Mouse (Mus musculus) neural tube, embryonic 12.5 days (tissue): ENCODE measurements around the gene Gm33543. TPM values are rescaled to one million over a fixed set of nuclear protein-coding genes. Genes with fewer than 3 reads are reported as not detected.

Experiments used
- ATAC-seq: fragments of 200-750 bp; cut with Nextera tagmentation; 2 replicates; pipeline ENCODE4 v1.8.0; 2017; ENCODE audit warnings: low read depth, mild to moderate bottlenecking, moderate TSS enrichment, moderate library complexity; ENCODE audit not compliant: low FRiP score
- H3K27ac ChIP-seq: fragments of 300-500 bp; sonication (generic); 2 replicates; pipeline ENCODE4 v1.5.1; 2016
- H3K27me3 ChIP-seq: fragments of 300-500 bp; sonication (generic); replicated peaks from 2 replicates; pipeline ENCODE4 v1.6.1; 2016; ENCODE audit warnings: mild to moderate bottlenecking
- H3K36me3 ChIP-seq: fragments of 300-500 bp; sonication (generic); 2 replicates; pipeline ENCODE4 v1.6.1; 2016; ENCODE audit warnings: mild to moderate bottlenecking
- H3K4me1 ChIP-seq: fragments of 300-500 bp; sonication (generic); 2 replicates; pipeline ENCODE4 v1.6.1; 2016
- H3K4me2 ChIP-seq: fragments of 300-500 bp; sonication (generic); replicated peaks from 2 replicates; pipeline ENCODE4 v1.6.1; 2016; ENCODE audit warnings: mild to moderate bottlenecking
- H3K4me3 ChIP-seq: fragments of 300-500 bp; sonication (generic); 2 replicates; pipeline ENCODE4 v1.5.1; 2016
- H3K9ac ChIP-seq: fragments of 300-500 bp; sonication (generic); 2 replicates; pipeline ENCODE4 v1.6.1; 2016; ENCODE audit warnings: mild to moderate bottlenecking
- H3K9me3 ChIP-seq: fragments of 300-500 bp; sonication (generic); 2 replicates; pipeline ENCODE4 v1.6.1; 2016; ENCODE audit warnings: mild to moderate bottlenecking
- WGBS: fragments of 180-500 bp; shearing (Covaris S2); methylation state at CpG from one replicate; pipeline ENCODE4 v1.1.7; 2016; 5-methylcytosine and 5-hydroxymethylcytosine counted together
- polyA plus RNA-seq: library from polyadenylated mRNA; unstranded; fragments of >200 nt; fragmentation: Nextera tagmentation; extraction: Ambion mirVana; gene quantifications from 2 replicates; pipeline ENCODE4 v1.2.1, GENCODE M21; 2016

Gm33543 gene
- polyA plus RNA-seq, 1 experiment from 2014 or later = not detected

- Histone ChIP-seq H3K4me3 (no peak overlapping the region), H3K9ac (no peak overlapping the region), H3K9me3 (no peaks in the 10 kb centered on the region), H3K27ac (no peak overlapping the region), H3K27me3 (no peaks in the 10 kb centered on the region), H3K4me1 (no peaks in the 10 kb centered on the region), H3K4me2 (no peak overlapping the region), H3K36me3 (no peaks in the 10 kb centered on the region)
- WGBS = 89% methylated on average over 2 of the region's 2 CpGs
- no peak for ATAC-seq
These were observed 55.6 kb downstream of the Gm33543 start for GRCm38 (mm10) chr10:95787176-95787575.

- WGBS = 72% methylated on average over 7 of the region's 7 CpGs
- no peaks in the 10 kb centered on the region for H3K27me3 ChIP-seq
- H3K4me1 ChIP-seq = no peaks in the 10 kb centered on the region
- H3K27ac ChIP-seq = no peak overlapping the region
- H3K4me2 ChIP-seq = no peak overlapping the region
- H3K9ac ChIP-seq = no peak overlapping the region
- no peaks in the 10 kb centered on the region for H3K9me3 ChIP-seq
- no peak overlapping the region for H3K4me3 ChIP-seq
- no peak for ATAC-seq
- no peaks in the 10 kb centered on the region for H3K36me3 ChIP-seq
These were observed 57.9 kb downstream of the Gm33543 start for GRCm38 (mm10) chr10:95784837-95785236.

GRCm38 (mm10) chr10:95780881-95781600 lies 61.7 kb downstream of the Gm33543 start:
- H3K9ac ChIP-seq = no peak overlapping the region
- no peaks in the 10 kb centered on the region for H3K36me3 ChIP-seq
- H3K4me2 ChIP-seq = no peak overlapping the region
- H3K4me3 ChIP-seq = no peak overlapping the region
- H3K4me1 ChIP-seq = no peaks in the 10 kb centered on the region
- H3K27me3 ChIP-seq = no peaks in the 10 kb centered on the region
- 89% methylated on average over 8 of the region's 8 CpGs for WGBS
- no peaks in the 10 kb centered on the region for H3K9me3 ChIP-seq
- H3K27ac ChIP-seq = no peak overlapping the region
- ATAC-seq = no peak

- no peak for ATAC-seq
- no peaks in the 10 kb centered on the region for H3K27me3 ChIP-seq
- no peaks in the 10 kb centered on the region for H3K36me3 ChIP-seq
- no peaks in the 10 kb centered on the region for H3K4me1 ChIP-seq
- H3K9ac ChIP-seq = no peak overlapping the region
- H3K9me3 ChIP-seq = no peaks in the 10 kb centered on the region
- H3K27ac ChIP-seq = no peak overlapping the region
- H3K4me2 ChIP-seq = no peak overlapping the region
- 90% methylated on average over 13 of the region's 13 CpGs for WGBS
- H3K4me3 ChIP-seq = no peak overlapping the region
These were observed 62.8 kb downstream of the Gm33543 start for GRCm38 (mm10) chr10:95779801-95780385.

- Histone ChIP-seq H3K27me3 (no peaks in the 10 kb centered on the region), H3K9me3 (no peaks in the 10 kb centered on the region), H3K36me3 (no peaks in the 10 kb centered on the region), H3K9ac (no peak overlapping the region), H3K4me2 (no peak overlapping the region), H3K4me1 (no peaks in the 10 kb centered on the region), H3K4me3 (no peak overlapping the region), H3K27ac (no peak overlapping the region)
- no peak for ATAC-seq
- WGBS = 59% methylated on average over 8 of the region's 8 CpGs
These were observed 64.1 kb downstream of the Gm33543 start for GRCm38 (mm10) chr10:95778622-95779021.

GRCm38 (mm10) chr10:95777701-95778320 lies 64.9 kb downstream of the Gm33543 start:
- Histone ChIP-seq H3K9me3 (no peaks in the 10 kb centered on the region), H3K4me3 (no peak overlapping the region), H3K36me3 (no peaks in the 10 kb centered on the region), H3K4me2 (no peak overlapping the region), H3K4me1 (no peaks in the 10 kb centered on the region), H3K27ac (no peak overlapping the region), H3K9ac (no peak overlapping the region), H3K27me3 (no peaks in the 10 kb centered on the region)
- WGBS = 85% methylated on average over 15 of the region's 15 CpGs
- no peak for ATAC-seq

- Histone ChIP-seq H3K4me1 (no peaks in the 10 kb centered on the region), H3K27ac (no peak overlapping the region), H3K27me3 (no peaks in the 10 kb centered on the region), H3K9ac (no peak overlapping the region), H3K4me2 (no peak overlapping the region), H3K36me3 (no peaks in the 10 kb centered on the region), H3K9me3 (no peaks in the 10 kb centered on the region), H3K4me3 (no peak overlapping the region)
- WGBS = 93% methylated on average over 1 of the region's 1 CpGs
- ATAC-seq = no peak
These were observed 65.7 kb downstream of the Gm33543 start for GRCm38 (mm10) chr10:95777071-95777470.

GRCm38 (mm10) chr10:95774856-95775255 lies 67.9 kb downstream of the Gm33543 start:
- Histone ChIP-seq H3K4me3 (no peak overlapping the region), H3K4me2 (no peak overlapping the region), H3K9ac (no peak overlapping the region), H3K9me3 (no peaks in the 10 kb centered on the region), H3K4me1 (no peaks in the 10 kb centered on the region), H3K36me3 (no peaks in the 10 kb centered on the region), H3K27me3 (no peaks in the 10 kb centered on the region), H3K27ac (no peak overlapping the region)
- 89% methylated on average over 7 of the region's 7 CpGs for WGBS
- no peak for ATAC-seq

GRCm38 (mm10) chr10:95774001-95774628 lies 68.6 kb downstream of the Gm33543 start:
- Histone ChIP-seq H3K36me3 (no peaks in the 10 kb centered on the region), H3K9me3 (no peaks in the 10 kb centered on the region), H3K4me3 (no peak overlapping the region), H3K4me1 (no peaks in the 10 kb centered on the region), H3K9ac (no peak overlapping the region), H3K4me2 (no peak overlapping the region), H3K27ac (no peak overlapping the region), H3K27me3 (no peaks in the 10 kb centered on the region)
- no peak for ATAC-seq
- WGBS = 73% methylated on average over 9 of the region's 9 CpGs

Other genes with a start within 250 kb of the Gm33543 start
- gene Anapc15-ps, start 169.5 kb downstream of the Gm33543 start, polyA plus RNA-seq = not detected in 2 replicates
- 15.9 and 16.8 TPM in 2 replicates for gene Eea1, start 97.7 kb upstream of the Gm33543 start, polyA plus RNA-seq